8 mouse cellular contexts compared by ENCODE assay signal in the genomic region with DNA sequence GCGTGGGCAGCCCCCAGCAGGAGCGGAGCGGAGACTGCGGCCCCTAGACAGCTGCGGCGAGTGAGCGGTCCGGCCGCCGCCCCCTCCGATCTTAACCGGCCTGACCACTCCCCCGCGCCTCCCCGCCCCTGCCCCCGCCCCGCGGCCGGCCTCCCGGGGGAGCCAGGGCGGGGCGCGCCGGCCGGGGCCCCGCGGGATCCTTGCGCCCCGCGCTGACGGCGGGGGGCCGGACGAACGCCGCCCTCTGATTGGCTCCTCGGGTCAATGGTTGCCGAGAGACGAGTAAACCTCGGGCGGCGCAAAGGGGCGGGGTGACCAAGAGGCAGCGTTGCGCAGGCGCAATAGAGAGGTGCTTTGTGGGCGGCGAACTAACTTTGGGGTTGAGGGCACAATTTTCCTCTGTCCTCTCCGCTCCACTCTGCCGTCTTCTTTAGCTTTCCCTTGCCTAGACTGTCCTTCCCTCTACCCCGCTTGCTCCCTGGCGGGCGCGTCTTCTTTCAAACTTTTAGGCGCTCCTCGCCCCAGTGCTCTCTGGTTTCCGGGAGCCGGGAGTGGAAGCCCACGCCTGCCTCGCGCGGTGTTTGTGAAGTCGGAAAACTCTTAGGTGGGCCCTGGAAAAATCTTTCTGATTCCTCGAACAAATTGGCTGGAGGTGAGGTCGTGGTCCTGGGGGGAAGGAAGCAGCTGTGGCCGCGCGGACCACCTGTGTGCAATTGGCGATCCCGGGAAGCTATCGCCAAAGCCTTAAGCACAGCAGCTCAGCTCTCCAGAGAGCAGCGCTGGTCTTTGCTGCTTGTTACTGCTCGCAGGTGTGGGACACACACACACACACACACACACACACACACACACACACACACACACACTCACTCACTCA. TPM values are rescaled to one million over a fixed set of nuclear protein-coding genes. Genes with fewer than 3 reads are reported as not detected.
DNase-seq lines count a peak whose midpoint lies in the region; ATAC-seq and TF ChIP-seq lines count a peak whose summit lies in the region.

Gene Tent5c (minus strand): TSS at position 192 of the 877 bp plus-strand sequence.

- 0 out of 2 replicates have a peak, but pooled peaks have one; percentile 22 for TF ChIP-seq POLR2A in brain, embryonic 14.5 days (IDR thresholded peaks at IDR 0.05; ENCODE audit: borderline replicate concordance, extremely low read depth, insufficient read depth, insufficient read length, poor library complexity, severe bottlenecking)

- ATAC-seq in heart, embryonic 12.5 days (ENCODE audit: insufficient number of reproducible peaks, low FRiP score), result peak; percentile 96
- peak; percentile 94 for ATAC-seq in kidney, postnatal 0 days (replicated peaks; ENCODE audit: low FRiP score, low read depth)
- peak; percentile 91 for ATAC-seq in liver, embryonic 11.5 days (replicated peaks; ENCODE audit: low FRiP score)
- peak; percentile 97 for ATAC-seq in stomach, embryonic 14.5 days (ENCODE audit: insufficient number of reproducible peaks, insufficient read depth, low FRiP score, low read depth)

- peaks cover 67% of the 10 kb centered on the region for H3K4me1 ChIP-seq in erythroblast, embryonic 14.5 days (ENCODE audit: control insufficient read depth)
- H3K4me1 ChIP-seq in heart, embryonic 12.5 days (replicated peaks), result peaks cover 7% of the 10 kb centered on the region
- H3K4me1 ChIP-seq in kidney, postnatal 0 days (replicated peaks; ENCODE audit: insufficient read depth, low read length), result no peaks in the 10 kb centered on the region; the same call in 1 of the 2 replicates
- H3K4me1 ChIP-seq in liver, embryonic 11.5 days (replicated peaks; ENCODE audit: control insufficient read depth, insufficient read depth, low read length), result peaks cover 21% of the 10 kb centered on the region
- H3K4me1 ChIP-seq in stomach, embryonic 14.5 days (ENCODE audit: control insufficient read depth, insufficient read depth, low read length), result peaks cover 6% of the 10 kb centered on the region

- WGBS in heart, embryonic 12.5 days, result under 1% methylated on average over 73 of the region's 73 CpGs
- WGBS in kidney, postnatal 0 days, result under 1% methylated on average over 61 of the region's 73 CpGs
- WGBS in liver, embryonic 11.5 days, result under 1% methylated on average over 72 of the region's 73 CpGs
- under 1% methylated on average over 69 of the region's 73 CpGs for WGBS in stomach, embryonic 14.5 days

- H3K27ac ChIP-seq in heart, embryonic 12.5 days (ENCODE audit: poor library complexity, severe bottlenecking), result peak within 1 kb of the TSS; percentile 32; the same call in 1 of the 2 replicates
- H3K27ac ChIP-seq in kidney, postnatal 0 days, result peak within 1 kb of the TSS; percentile 25; the same call in 1 of the 2 replicates
- H3K27ac ChIP-seq in liver, embryonic 11.5 days (ENCODE audit: low read depth, low read length), result peak within 1 kb of the TSS; percentile 71
- peak within 1 kb of the TSS; percentile 59; the same call in 1 of the 2 replicates for H3K27ac ChIP-seq in stomach, embryonic 14.5 days (ENCODE audit: low read length)

- no peaks in the 10 kb centered on the region for H3K9me3 ChIP-seq in erythroblast, embryonic 14.5 days (ENCODE audit: control insufficient read depth, low read length)
- no peaks in the 10 kb centered on the region for H3K9me3 ChIP-seq in heart, embryonic 12.5 days (replicated peaks)
- H3K9me3 ChIP-seq in kidney, postnatal 0 days (replicated peaks; ENCODE audit: low read length), result no peaks in the 10 kb centered on the region
- no peaks in the 10 kb centered on the region for H3K9me3 ChIP-seq in liver, embryonic 11.5 days (ENCODE audit: control insufficient read depth, low read length)
- H3K9me3 ChIP-seq in stomach, embryonic 14.5 days (ENCODE audit: control insufficient read depth, low read depth, low read length), result no peaks in the 10 kb centered on the region

- H3K4me2 ChIP-seq in heart, embryonic 12.5 days, result peak within 1 kb of the TSS; percentile 99
- peak within 1 kb of the TSS; percentile 97 for H3K4me2 ChIP-seq in kidney, postnatal 0 days (ENCODE audit: low read length)
- H3K4me2 ChIP-seq in liver, embryonic 11.5 days, result peak within 1 kb of the TSS; percentile 97
- peak within 1 kb of the TSS; percentile 98 for H3K4me2 ChIP-seq in stomach, embryonic 14.5 days (replicated peaks; ENCODE audit: low read depth, low read length)

- peak within 1 kb of the TSS; percentile 76 for H3K9ac ChIP-seq in heart, embryonic 12.5 days
- peak within 1 kb of the TSS; percentile 63 for H3K9ac ChIP-seq in kidney, postnatal 0 days (ENCODE audit: low read depth, low read length)
- H3K9ac ChIP-seq in liver, embryonic 11.5 days (ENCODE audit: low read depth, low read length), result peak within 1 kb of the TSS; percentile 83
- H3K9ac ChIP-seq in stomach, embryonic 14.5 days (replicated peaks; ENCODE audit: low read depth, low read length), result peak within 1 kb of the TSS; percentile 45; the same call in 1 of the 2 replicates

- H3K27me3 ChIP-seq in erythroblast, embryonic 14.5 days (ENCODE audit: control insufficient read depth), result peaks cover 20% of the 10 kb centered on the region
- H3K27me3 ChIP-seq in heart, embryonic 12.5 days (replicated peaks), result peaks cover 25% of the 10 kb centered on the region
- H3K27me3 ChIP-seq in kidney, postnatal 0 days (ENCODE audit: insufficient read depth, low read length), result no peaks in the 10 kb centered on the region
- H3K27me3 ChIP-seq in liver, embryonic 11.5 days (replicated peaks; ENCODE audit: control insufficient read depth, insufficient read depth, low read length), result peaks cover 14% of the 10 kb centered on the region
- 0 out of 2 replicates have a peak, but pooled peaks cover 9% of the 10 kb centered on the region for H3K27me3 ChIP-seq in stomach, embryonic 14.5 days (ENCODE audit: control insufficient read depth, insufficient read depth, low read length)

- peaks cover 38% of the 10 kb centered on the region for H3K36me3 ChIP-seq in erythroblast, embryonic 14.5 days (ENCODE audit: control insufficient read depth)
- no peaks in the 10 kb centered on the region for H3K36me3 ChIP-seq in heart, embryonic 12.5 days
- H3K36me3 ChIP-seq in kidney, postnatal 0 days (ENCODE audit: insufficient read depth, low read length), result no peaks in the 10 kb centered on the region
- H3K36me3 ChIP-seq in liver, embryonic 11.5 days (ENCODE audit: control insufficient read depth, insufficient read depth, low read length), result no peaks in the 10 kb centered on the region
- H3K36me3 ChIP-seq in stomach, embryonic 14.5 days (ENCODE audit: control insufficient read depth, insufficient read depth, low read length), result no peaks in the 10 kb centered on the region

- H3K4me3 ChIP-seq in erythroblast, embryonic 14.5 days (replicated peaks), result peak within 1 kb of the TSS; percentile 99
- H3K4me3 ChIP-seq in heart, embryonic 12.5 days, result peak within 1 kb of the TSS; percentile 76
- peak within 1 kb of the TSS; percentile 62 for H3K4me3 ChIP-seq in kidney, postnatal 0 days (replicated peaks; ENCODE audit: low read depth, low read length)
- peak within 1 kb of the TSS; percentile 88 for H3K4me3 ChIP-seq in liver, embryonic 11.5 days (ENCODE audit: low read depth, low read length)
- peak within 1 kb of the TSS; percentile 66 for H3K4me3 ChIP-seq in stomach, embryonic 14.5 days (ENCODE audit: low read depth, low read length)

- TF ChIP-seq CTCF in brain, embryonic 14.5 days (IDR thresholded peaks at IDR 0.05; ENCODE audit: borderline replicate concordance, extremely low read depth, insufficient read depth, insufficient read length), result no peak
- no peak for TF ChIP-seq CTCF in kidney, postnatal 0 days (IDR thresholded peaks at IDR 0.05; ENCODE audit: low read depth)

- DNase-seq in B cell, adult 2 months, result peak; percentile 93 to 94
- DNase-seq in brain, embryonic 14.5 days (ENCODE audit: low read depth), result peak; percentile 95
- DNase-seq in kidney, postnatal 0 days (ENCODE audit: low spot score), result peak; percentile 99
- DNase-seq in liver, embryonic 11.5 days (ENCODE audit: low spot score), result peak; percentile 96
- DNase-seq in naive thymus-derived CD4-positive, alpha-beta T cell, adult 2 months (ENCODE audit: low read depth), result peak; percentile 98

RNA-seq across cellular contexts. Expression of gene Tent5c, which starts in this region (rescaled TPM):
- 1.3 and 2.4 TPM in 2 replicates for polyA plus RNA-seq in brain, embryonic 14.5 days (2012; rRNA removed)
- polyA plus RNA-seq in erythroblast, embryonic 14.5 days (2012), result 7.2 and 9.3 TPM in 2 replicates
- polyA plus RNA-seq in heart, embryonic 12.5 days (2016; fragmentation: Nextera tagmentation; extraction: Ambion mirVana), result 24.8 and 27.8 TPM in 2 replicates
- polyA plus RNA-seq in kidney, postnatal 0 days (2015; fragmentation: Nextera tagmentation; extraction: Ambion mirVana), result 3.4 and 3.8 TPM in 2 replicates
- polyA plus RNA-seq in liver, embryonic 11.5 days (2014; fragmentation: Nextera tagmentation; extraction: Ambion mirVana), result 10.5 and 11.3 TPM in 2 replicates
- 4.8 and 7.3 TPM in 2 replicates for polyA plus RNA-seq in stomach, embryonic 14.5 days (2014; fragmentation: Nextera tagmentation; extraction: Ambion mirVana)

Comparison
In these comparisons a context has a peak if more than half of its experiments do, and no peak if none do; other contexts are left out.
1. Peak in every context shown above with its lines: DNase-seq, ATAC-seq, H3K4me3 ChIP-seq and H3K27ac ChIP-seq.